Mouse (Mus musculus) heart, embryonic 13.5 days (tissue): ENCODE results near the gene Wfdc12. TPM values are rescaled to one million over a fixed set of nuclear protein-coding genes. Genes with fewer than 3 reads are reported as not detected.
"Not testable (repeated sequence)": the region's sequence is repeated elsewhere in the genome, so short reads cannot be mapped to it uniquely, and the experiment has no call there.

Source experiments
- ATAC-seq: fragments of 200-750 bp; cut with Nextera tagmentation; 2 replicates; pipeline ENCODE4 v1.8.0; 2017; ENCODE audit warnings: moderate TSS enrichment; ENCODE audit not compliant: insufficient number of reproducible peaks, low FRiP score, low TSS enrichment; ENCODE audit errors: extremely low read depth
- H3K27ac ChIP-seq: fragments of 300-500 bp; sonication (generic); replicated peaks from 2 replicates; pipeline ENCODE4 v1.5.1; 2015; ENCODE audit warnings: moderate library complexity, mild to moderate bottlenecking, inconsistent platforms
- H3K27me3 ChIP-seq: fragments of 300-500 bp; sonication (generic); replicated peaks from 2 replicates; pipeline ENCODE4 v1.6.1; 2015; ENCODE audit warnings: mild to moderate bottlenecking, inconsistent platforms
- H3K36me3 ChIP-seq: fragments of 300-500 bp; sonication (generic); 2 replicates; pipeline ENCODE4 v1.6.1; 2015; ENCODE audit warnings: mild to moderate bottlenecking, inconsistent platforms
- H3K4me1 ChIP-seq: fragments of 300-500 bp; sonication (generic); 2 replicates; pipeline ENCODE4 v1.6.1; 2015; ENCODE audit warnings: inconsistent platforms
- H3K4me2 ChIP-seq: fragments of 300-500 bp; sonication (generic); 2 replicates; pipeline ENCODE4 v1.6.1; 2015; ENCODE audit warnings: inconsistent platforms, mild to moderate bottlenecking, moderate library complexity
- H3K4me3 ChIP-seq: fragments of 300-500 bp; sonication (generic); 2 replicates; pipeline ENCODE4 v1.5.1; 2015; ENCODE audit warnings: moderate library complexity, mild to moderate bottlenecking, inconsistent platforms
- H3K9ac ChIP-seq: fragments of 300-500 bp; sonication (generic); 2 replicates; pipeline ENCODE4 v1.6.1; 2015; ENCODE audit warnings: inconsistent platforms, mild to moderate bottlenecking, moderate library complexity
- H3K9me3 ChIP-seq: fragments of 300-500 bp; sonication (generic); 2 replicates; pipeline ENCODE4 v1.6.1; 2016; ENCODE audit warnings: inconsistent platforms
- WGBS: fragments of 180-500 bp; shearing (Covaris S2); methylation state at CpG from one replicate; pipeline ENCODE4 v1.1.7; 2015; ENCODE audit warnings: mixed read lengths; 5-methylcytosine and 5-hydroxymethylcytosine counted together
- polyA plus RNA-seq: library from polyadenylated mRNA; unstranded; fragments of >200 nt; fragmentation: Nextera tagmentation; extraction: Ambion mirVana; gene quantifications from 2 replicates; pipeline ENCODE4 v1.2.1, GENCODE M21; 2015

The Wfdc12 gene
- not detected in 2 replicates for polyA plus RNA-seq

DNA sequence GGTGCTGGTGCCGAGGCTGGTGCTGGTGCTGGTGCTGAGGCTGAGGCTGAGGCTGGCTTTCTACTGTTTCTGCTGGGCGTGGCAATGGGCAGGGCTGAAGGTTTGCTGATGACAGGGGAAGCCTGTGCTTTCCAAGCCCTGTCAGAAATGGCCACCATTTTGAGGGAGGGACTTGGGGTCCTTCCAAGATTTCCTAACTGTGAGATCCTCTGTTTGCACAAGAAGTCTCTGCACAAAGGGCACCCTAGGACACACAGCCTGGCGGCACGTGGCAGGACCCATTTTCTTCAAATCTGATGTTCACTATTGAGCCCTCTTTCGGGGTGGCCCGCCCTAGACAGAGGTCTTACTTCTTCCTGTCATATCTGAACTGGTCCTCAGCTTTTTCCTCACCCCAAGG lies at the start of gene Wfdc12:
Wfdc12 (minus strand) TSS at position 33 of the 400 bp plus-strand sequence.
- H3K9ac ChIP-seq: no peak within 1 kb of the TSS
- H3K4me1 ChIP-seq: no peaks in the 10 kb centered on the region
- H3K9me3 ChIP-seq: no peaks in the 10 kb centered on the region
- no peak within 1 kb of the TSS for H3K4me2 ChIP-seq
- no peak within 1 kb of the TSS for H3K27ac ChIP-seq
- no peaks in the 10 kb centered on the region for H3K36me3 ChIP-seq
- H3K27me3 ChIP-seq: 0 out of 2 replicates have a peak, but pooled peaks cover 10% of the 10 kb centered on the region
- 72% methylated on average over 6 of the region's 6 CpGs for WGBS
- H3K4me3 ChIP-seq: no peak within 1 kb of the TSS
- ATAC-seq: no peak

DNA sequence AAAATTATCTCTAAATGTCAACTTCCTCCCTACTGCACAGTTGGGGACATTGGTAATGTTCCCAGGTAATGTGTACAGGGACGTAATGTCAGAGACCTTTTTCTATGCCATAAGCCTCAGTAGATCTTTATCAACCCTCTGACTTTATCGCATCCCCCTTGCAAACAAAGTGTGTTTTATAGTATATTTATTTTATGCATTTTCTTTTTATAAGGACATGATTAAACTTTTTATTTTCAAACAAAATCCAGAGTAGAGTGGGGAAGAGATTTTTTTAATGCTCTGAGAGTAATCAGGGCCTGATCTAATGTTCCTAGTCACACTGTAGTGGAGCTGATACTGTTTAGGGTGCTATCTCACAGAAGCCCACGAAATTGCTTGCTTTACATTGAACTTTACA lies 48.0 kb upstream of the Wfdc12 start, which contains the start of gene Svs2:
Svs2 (minus strand) TSS at position 101 of the 400 bp plus-strand sequence.
- H3K9me3 ChIP-seq: no peaks in the 10 kb centered on the region
- no peak within 1 kb of the TSS for H3K4me3 ChIP-seq
- no peak for ATAC-seq
- H3K4me2 ChIP-seq: no peak within 1 kb of the TSS
- no peaks in the 10 kb centered on the region for H3K36me3 ChIP-seq
- WGBS: 80% methylated on average over 3 of the region's 3 CpGs
- H3K4me1 ChIP-seq: peaks cover 5% of the 10 kb centered on the region; the same call in 1 of the 2 replicates
- no peaks in the 10 kb centered on the region for H3K27me3 ChIP-seq
- H3K9ac ChIP-seq: no peak within 1 kb of the TSS
- no peak within 1 kb of the TSS for H3K27ac ChIP-seq

DNA sequence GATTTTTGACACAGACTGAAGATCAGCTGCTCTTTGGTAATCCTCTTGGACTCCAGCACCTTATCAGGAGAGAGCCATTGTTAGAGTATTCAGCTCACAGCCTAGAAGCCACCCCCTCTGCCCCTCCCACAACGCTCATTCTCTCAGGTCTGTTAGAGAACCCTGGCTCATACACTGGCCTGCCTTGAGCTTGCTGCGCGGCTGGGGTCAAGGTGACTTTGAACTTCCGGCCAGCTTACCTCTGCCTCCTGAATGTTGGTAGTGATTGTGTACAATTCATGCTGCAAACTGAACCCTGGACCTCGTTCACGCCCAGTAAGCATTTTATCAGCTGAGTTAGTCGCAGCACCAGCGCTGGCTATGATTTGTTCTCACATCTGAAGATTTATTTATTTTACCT lies 42.3 kb upstream of the Wfdc12 start:
- no peak overlapping the region for H3K27ac ChIP-seq
- H3K9ac ChIP-seq: no peak overlapping the region
- no peaks in the 10 kb centered on the region for H3K4me1 ChIP-seq
- no peak overlapping the region for H3K4me3 ChIP-seq
- no peaks in the 10 kb centered on the region for H3K27me3 ChIP-seq
- WGBS: 75% methylated on average over 8 of the region's 8 CpGs
- no peaks in the 10 kb centered on the region for H3K36me3 ChIP-seq
- ATAC-seq: no peak
- H3K9me3 ChIP-seq: no peaks in the 10 kb centered on the region
- no peak overlapping the region for H3K4me2 ChIP-seq

DNA sequence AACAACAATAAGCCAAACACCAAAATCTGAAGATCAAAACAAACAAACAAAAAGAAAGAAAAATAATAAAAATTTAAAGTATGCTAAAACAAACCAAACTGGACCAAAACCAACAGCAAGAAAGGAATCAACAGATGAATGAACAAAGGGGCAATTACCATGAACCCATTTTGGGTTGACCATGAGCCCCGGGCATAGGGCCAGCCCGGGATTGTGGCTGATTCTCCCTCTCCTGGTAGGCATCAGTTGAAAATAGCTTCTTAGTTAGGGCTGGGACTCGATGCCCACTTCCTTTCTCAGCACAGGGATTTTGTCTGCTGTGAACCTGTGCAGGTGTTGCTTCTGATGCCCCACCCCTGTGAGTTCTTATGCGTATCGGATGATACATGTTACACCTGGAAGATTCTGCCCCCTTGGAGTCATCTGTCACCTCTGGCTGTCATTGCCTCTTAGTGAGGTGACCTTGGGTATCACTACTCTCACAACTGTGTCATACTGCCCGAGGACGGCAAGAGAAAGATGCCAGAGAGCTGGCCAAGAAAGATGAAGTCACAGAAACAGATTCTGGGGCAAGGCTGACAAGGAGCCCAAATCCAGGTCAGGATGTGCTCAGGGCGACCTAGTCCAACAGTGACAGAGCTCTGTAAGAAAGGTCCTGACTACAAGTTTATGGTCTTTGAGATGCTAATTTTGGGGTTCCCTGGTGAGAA lies 38.1 kb upstream of the Wfdc12 start:
- H3K27me3 ChIP-seq: no peaks in the 10 kb centered on the region
- H3K9ac ChIP-seq: no peak overlapping the region
- no peaks in the 10 kb centered on the region for H3K9me3 ChIP-seq
- no peaks in the 10 kb centered on the region for H3K4me1 ChIP-seq
- H3K36me3 ChIP-seq: no peaks in the 10 kb centered on the region
- 68% methylated on average over 8 of the region's 8 CpGs for WGBS
- no peak overlapping the region for H3K27ac ChIP-seq
- H3K4me2 ChIP-seq: no peak overlapping the region
- H3K4me3 ChIP-seq: no peak overlapping the region
- no peak for ATAC-seq

DNA sequence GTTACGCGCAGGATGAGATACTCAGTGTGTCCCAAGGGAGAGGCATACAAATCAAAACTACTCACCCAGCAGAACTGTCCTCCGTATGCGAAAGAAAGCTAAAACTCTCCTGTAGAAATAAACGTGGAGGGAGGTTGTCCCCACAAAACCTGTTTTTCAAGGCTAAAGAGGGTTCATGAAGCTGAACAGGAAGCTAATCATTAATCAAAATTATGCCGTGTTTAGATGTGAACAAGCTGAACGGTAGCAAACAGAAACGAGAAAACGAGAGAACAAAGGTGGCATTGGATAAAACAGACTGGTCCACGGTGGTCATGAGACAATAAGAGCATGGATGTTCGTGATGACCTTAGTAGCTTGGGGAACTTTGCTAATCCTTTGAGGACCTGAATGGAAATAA lies 31.1 kb upstream of the Wfdc12 start, which contains the start of gene Wfdc15b:
Wfdc15b (minus strand) TSS at position 139 of the 400 bp plus-strand sequence.
- Histone ChIP-seq H3K9ac (no peak within 1 kb of the TSS), H3K27ac (no peak within 1 kb of the TSS), H3K9me3 (no peaks in the 10 kb centered on the region), H3K36me3 (no peaks in the 10 kb centered on the region), H3K4me3 (no peak within 1 kb of the TSS), H3K4me2 (no peak within 1 kb of the TSS), H3K4me1 (no peaks in the 10 kb centered on the region), H3K27me3 (no peaks in the 10 kb centered on the region)
- no peak for ATAC-seq
- WGBS: 73% methylated on average over 11 of the region's 11 CpGs

DNA sequence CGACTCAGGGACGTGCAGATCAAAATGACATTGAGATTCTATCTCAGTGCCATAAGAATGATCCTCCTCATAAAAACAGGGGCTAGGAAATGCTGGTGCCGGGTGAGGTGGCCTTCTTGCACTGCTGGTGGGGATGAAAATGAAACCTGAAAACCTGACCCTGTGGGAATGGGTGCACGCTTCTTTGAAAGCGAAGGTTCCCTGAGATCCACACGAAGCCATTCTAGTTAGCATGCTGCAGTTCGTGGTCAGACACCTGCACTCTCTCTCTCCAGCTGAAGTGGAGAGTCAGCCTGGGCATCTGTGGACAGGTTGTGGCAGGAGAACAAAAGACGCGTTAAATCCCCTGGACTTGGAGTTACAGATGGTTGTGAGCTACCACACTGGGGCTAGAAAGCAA lies 28.9 kb upstream of the Wfdc12 start:
- H3K4me3 ChIP-seq: no peak overlapping the region
- H3K36me3 ChIP-seq: no peaks in the 10 kb centered on the region
- no peak overlapping the region for H3K27ac ChIP-seq
- 82% methylated on average over 9 of the region's 9 CpGs for WGBS
- H3K9ac ChIP-seq: no peak overlapping the region
- no peaks in the 10 kb centered on the region for H3K4me1 ChIP-seq
- H3K9me3 ChIP-seq: no peaks in the 10 kb centered on the region
- H3K27me3 ChIP-seq: no peaks in the 10 kb centered on the region
- no peak overlapping the region for H3K4me2 ChIP-seq
- no peak for ATAC-seq

DNA sequence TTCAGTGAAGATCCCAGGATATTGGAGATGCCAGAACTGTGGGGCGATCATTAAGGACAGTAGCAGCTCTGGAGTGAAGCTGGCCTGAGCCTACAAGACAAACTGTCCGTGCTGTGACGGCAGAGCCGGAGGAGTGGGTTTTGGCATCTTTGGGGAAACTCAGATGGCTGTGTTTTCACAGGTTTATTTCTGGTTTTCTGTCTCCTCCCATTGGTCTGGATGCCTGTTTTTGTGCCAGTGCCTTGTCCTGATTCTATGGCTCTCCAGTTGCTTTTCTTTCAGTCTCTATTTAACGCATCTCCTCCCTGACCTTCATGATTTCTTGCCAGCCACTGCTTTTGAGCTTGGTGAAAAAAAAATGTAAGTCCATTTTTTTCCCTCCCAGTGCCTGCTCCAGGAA lies 22.3 kb upstream of the Wfdc12 start:
- ATAC-seq: no peak
- Histone ChIP-seq H3K27ac (no peak overlapping the region), H3K36me3 (no peaks in the 10 kb centered on the region), H3K9ac (no peak overlapping the region), H3K4me1 (no peaks in the 10 kb centered on the region), H3K4me3 (no peak overlapping the region), H3K27me3 (no peaks in the 10 kb centered on the region), H3K9me3 (no peaks in the 10 kb centered on the region), H3K4me2 (no peak overlapping the region)
- 82% methylated on average over 5 of the region's 5 CpGs for WGBS

DNA sequence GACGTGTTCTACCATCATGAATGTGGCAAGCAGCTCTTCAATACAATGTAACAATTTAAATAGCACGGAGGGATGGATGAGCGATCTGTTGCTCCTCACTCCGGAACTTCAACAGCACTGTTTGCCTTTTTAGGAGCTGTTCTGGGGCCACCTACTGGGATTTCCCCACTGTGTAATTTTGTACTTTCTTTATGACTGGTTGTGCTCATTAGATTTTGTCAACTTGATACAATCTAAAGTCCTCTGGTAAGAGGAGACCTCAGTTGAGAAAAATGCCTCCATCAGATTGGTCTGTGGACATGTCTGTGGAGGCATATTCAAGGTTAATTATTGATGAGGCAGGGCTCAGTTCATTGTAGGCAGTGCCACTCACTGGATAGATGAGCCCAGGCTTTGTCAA lies 20.5 kb upstream of the Wfdc12 start:
- Histone ChIP-seq H3K36me3 (no peaks in the 10 kb centered on the region), H3K27ac (no peak overlapping the region), H3K4me2 (no peak overlapping the region), H3K4me3 (no peak overlapping the region), H3K9ac (no peak overlapping the region), H3K9me3 (no peaks in the 10 kb centered on the region), H3K27me3 (no peaks in the 10 kb centered on the region), H3K4me1 (no peaks in the 10 kb centered on the region)
- 84% methylated on average over 4 of the region's 4 CpGs for WGBS
- no peak for ATAC-seq

DNA sequence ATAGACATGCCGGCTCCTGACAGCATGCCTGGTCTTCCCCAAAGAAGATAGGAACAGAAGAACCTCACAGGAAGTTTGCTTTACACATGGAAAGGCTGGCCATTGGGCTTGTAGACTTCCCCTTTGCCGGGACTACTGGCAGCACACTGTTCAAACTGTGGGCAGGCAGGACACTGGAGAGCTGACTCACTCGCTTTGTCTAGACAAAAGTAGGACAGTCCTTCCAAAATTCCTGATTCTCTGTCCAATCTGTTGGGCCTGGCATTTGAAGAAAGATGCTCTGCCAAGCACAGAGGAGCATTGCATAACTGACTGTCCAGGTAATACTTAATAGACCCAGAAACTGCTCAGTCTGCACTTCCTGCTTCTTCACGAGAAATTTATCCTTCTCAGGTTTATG lies 16.3 kb upstream of the Wfdc12 start:
- WGBS: 50% methylated on average over 4 of the region's 4 CpGs
- ATAC-seq: no peak

DNA sequence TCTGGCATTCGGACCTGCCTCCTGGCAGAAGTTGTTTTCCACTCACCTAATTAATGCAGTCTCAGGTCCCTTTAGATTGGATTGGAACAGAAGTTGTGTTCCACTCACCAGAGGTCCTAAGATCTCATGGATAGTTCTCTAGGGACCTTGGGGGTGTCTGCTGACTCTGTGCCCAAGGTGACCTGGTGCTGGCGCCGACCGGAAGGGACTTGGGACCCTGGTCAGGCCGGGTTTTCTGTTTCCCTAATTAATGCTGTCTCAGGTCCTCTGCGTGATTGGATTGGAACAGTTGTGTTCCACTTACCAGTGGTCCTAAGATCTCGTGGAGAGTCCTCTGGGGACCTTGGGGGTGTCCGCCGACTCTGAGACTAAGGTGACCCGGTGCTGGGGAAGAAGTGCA lies 15.6 kb upstream of the Wfdc12 start:
- H3K9me3 ChIP-seq, ATAC-seq, H3K9ac ChIP-seq, H3K36me3 ChIP-seq, H3K27me3 ChIP-seq, H3K27ac ChIP-seq, H3K4me2 ChIP-seq, H3K4me1 ChIP-seq, H3K4me3 ChIP-seq: not testable (repeated sequence)
- 84% methylated on average over 10 of the region's 10 CpGs for WGBS

More for the DNA sequence above, 16.3 kb upstream of the Wfdc12 start:
- Histone ChIP-seq H3K27me3 (no peaks in the 10 kb centered on the region), H3K4me1 (no peaks in the 10 kb centered on the region), H3K4me3 (no peak overlapping the region), H3K27ac (no peak overlapping the region), H3K9ac (no peak overlapping the region), H3K4me2 (no peak overlapping the region), H3K9me3 (no peaks in the 10 kb centered on the region), H3K36me3 (no peaks in the 10 kb centered on the region)

DNA sequence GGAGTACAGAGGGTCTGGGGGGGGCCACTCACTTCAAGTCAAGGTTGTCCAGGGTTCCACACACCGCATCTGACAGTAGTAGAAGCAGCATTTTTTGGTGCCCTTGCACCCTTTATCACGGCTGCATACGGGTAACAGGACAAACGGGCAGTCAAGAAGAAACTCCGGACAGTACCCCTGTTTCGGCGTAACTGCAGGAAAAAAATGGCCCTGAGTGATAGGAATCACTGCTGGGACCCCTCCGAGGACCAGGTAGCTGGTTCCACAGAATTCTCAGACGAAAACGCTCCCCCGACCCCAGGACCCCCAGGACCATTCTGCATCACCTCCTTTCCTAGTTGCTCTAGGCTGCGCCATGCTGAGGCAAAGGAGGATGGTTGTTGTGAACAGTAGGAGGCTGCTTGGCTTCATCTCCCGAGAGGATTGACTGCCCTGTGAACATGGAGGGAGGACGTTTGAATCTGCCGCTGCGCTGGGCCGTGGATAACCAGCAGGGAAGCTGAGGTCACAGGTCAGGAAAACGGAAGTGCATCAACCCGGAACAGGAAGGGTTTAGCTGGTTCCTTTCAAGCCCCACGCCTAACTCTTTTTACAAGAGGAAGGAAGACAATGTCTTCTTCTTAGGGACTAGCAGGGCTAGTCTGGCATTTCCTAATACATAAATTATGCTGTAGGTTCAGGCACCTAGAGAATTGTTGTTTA lies 9.4 kb upstream of the Wfdc12 start, which contains the start of gene Wfdc15a:
Wfdc15a (minus strand) TSS at position 505 of the 702 bp plus-strand sequence.
- 75% methylated on average over 20 of the region's 20 CpGs for WGBS
- Histone ChIP-seq H3K9ac (no peak within 1 kb of the TSS), H3K36me3 (no peaks in the 10 kb centered on the region), H3K27ac (no peak within 1 kb of the TSS), H3K4me1 (no peaks in the 10 kb centered on the region), H3K4me3 (no peak within 1 kb of the TSS), H3K9me3 (no peaks in the 10 kb centered on the region), H3K27me3 (no peaks in the 10 kb centered on the region), H3K4me2 (no peak within 1 kb of the TSS)
- no peak for ATAC-seq

DNA sequence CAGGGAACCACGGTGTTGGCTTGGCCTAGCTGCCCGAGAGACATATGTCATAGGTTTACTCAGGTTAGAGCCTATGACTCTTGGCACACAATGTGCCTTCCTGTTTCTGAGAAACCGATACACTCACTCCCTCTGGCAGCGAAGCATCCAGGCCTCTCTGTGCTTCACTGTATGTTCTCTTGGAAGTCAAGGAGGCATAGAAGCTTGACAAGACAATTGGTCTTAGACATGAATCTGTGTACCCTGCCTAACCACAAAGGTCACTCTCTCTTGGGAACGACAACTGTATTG lies 6.2 kb upstream of the Wfdc12 start:
- Histone ChIP-seq H3K4me3 (no peak overlapping the region), H3K9me3 (no peaks in the 10 kb centered on the region), H3K27ac (no peak overlapping the region), H3K4me2 (no peak overlapping the region), H3K4me1 (no peaks in the 10 kb centered on the region), H3K27me3 (no peaks in the 10 kb centered on the region), H3K36me3 (no peaks in the 10 kb centered on the region), H3K9ac (no peak overlapping the region)
- WGBS: 81% methylated on average over 5 of the region's 5 CpGs
- no peak for ATAC-seq
